Mouse (Mus musculus) CH12.LX (cell line): ENCODE results near the gene Zfp65. TPM values are rescaled to one million over a fixed set of nuclear protein-coding genes. Genes with fewer than 3 reads are reported as not detected.
"Not testable (repeated sequence)": the region's sequence is repeated elsewhere in the genome, so short reads cannot be mapped to it uniquely, and the experiment has no call there.

Source experiments
- DNase-seq: peaks from one replicate; pipeline ENCODE4 v3.0.0-alpha.2; 2013; ENCODE audit errors: extremely low read depth
- H3K27ac ChIP-seq: 2 replicates; pipeline ENCODE4 v1.5.1; 2012; ENCODE audit warnings: low read depth, mild to moderate bottlenecking, control low read depth, moderate library complexity; ENCODE audit not compliant: insufficient read depth
- H3K27me3 ChIP-seq: replicated peaks from 2 replicates; pipeline ENCODE3; 2012; ENCODE audit warnings: inconsistent platforms
- H3K36me3 ChIP-seq, 2 experiments: replicated peaks in 1 of 2; 2 replicates each; pipeline versions ENCODE3 to v1.6.1; 2012; ENCODE audit warnings: inconsistent platforms in 1 of 2, low read length in 1 of 2, mild to moderate bottlenecking in 1 of 2, mixed read lengths in 1 of 2, moderate library complexity in 1 of 2; ENCODE audit not compliant: control insufficient read depth in 1 of 2, insufficient read depth in 1 of 2
- H3K4me1 ChIP-seq, 2 experiments: 2 replicates each; pipeline ENCODE4 v1.6.1; 2012; ENCODE audit warnings: inconsistent platforms in 1 of 2, moderate library complexity in 1 of 2; ENCODE audit not compliant: insufficient read depth in 2 of 2, control insufficient read depth in 1 of 2
- H3K4me2 ChIP-seq: 2 replicates; pipeline ENCODE4 v1.6.1; 2012; ENCODE audit warnings: low read depth, mild to moderate bottlenecking, control low read depth; ENCODE audit not compliant: poor library complexity, insufficient read depth, severe bottlenecking
- H3K4me3 ChIP-seq, 3 experiments: fragments of 150-350 bp in 1 of 3; sonication (generic) in 1 of 3; replicated peaks in 1 of 3; 2 replicates each; pipeline versions ENCODE3 to v1.5.1; 2011 to 2012; ENCODE audit warnings: low read depth in 2 of 3, low read length in 2 of 3, mild to moderate bottlenecking in 2 of 3, moderate library complexity in 2 of 3, control low read depth in 1 of 3, improper control_type of control experiment in 1 of 3, inconsistent platforms in 1 of 3, mixed read lengths in 1 of 3; ENCODE audit not compliant: poor library complexity in 1 of 3
- H3K79me2 ChIP-seq: replicated peaks from 2 replicates; pipeline ENCODE4 v1.6.1; 2012; ENCODE audit warnings: mild to moderate bottlenecking, moderate library complexity; ENCODE audit not compliant: control insufficient read depth, poor library complexity, insufficient read depth, severe bottlenecking; ENCODE audit errors: extremely low read depth
- H3K9ac ChIP-seq: 2 replicates; pipeline ENCODE4 v1.6.1; 2012; ENCODE audit warnings: low read depth, mild to moderate bottlenecking, control low read depth, moderate library complexity; ENCODE audit not compliant: insufficient read depth
- H3K9me3 ChIP-seq: replicated peaks from 2 replicates; pipeline ENCODE3; 2012; ENCODE audit warnings: low read length, inconsistent platforms, mixed read lengths
- BHLHE40 ChIP-seq: IDR thresholded peaks from 2 replicates; pipeline ENCODE4 v1.6.1; 2011; ENCODE audit warnings: mild to moderate bottlenecking, low read depth, low read length, improper control_type of control experiment
- ELF1 ChIP-seq: IDR thresholded peaks from 2 replicates; pipeline ENCODE4 v1.6.1; 2014; ENCODE audit warnings: low read depth, mild to moderate bottlenecking, inconsistent platforms, low read length, improper control_type of control experiment
- GABPA ChIP-seq: IDR thresholded peaks from 2 replicates; pipeline ENCODE4 v1.6.1; 2012; ENCODE audit warnings: low read depth, low read length, improper control_type of control experiment, inconsistent platforms; ENCODE audit not compliant: insufficient replicate concordance
- HCFC1 ChIP-seq: IDR thresholded peaks from 2 replicates; pipeline ENCODE4 v1.6.1; 2012; ENCODE audit warnings: low read depth, mild to moderate bottlenecking, inconsistent platforms, low read length, improper control_type of control experiment
- IRF4 ChIP-seq: IDR thresholded peaks from 2 replicates; pipeline ENCODE4 v1.6.1; 2014; ENCODE audit warnings: low read depth, mild to moderate bottlenecking, inconsistent platforms, low read length, improper control_type of control experiment
- KAT2A ChIP-seq: IDR thresholded peaks from 2 replicates; pipeline ENCODE4 v1.6.1; 2012; ENCODE audit warnings: low read length, improper control_type of control experiment, inconsistent platforms; ENCODE audit not compliant: insufficient replicate concordance
- MAFK ChIP-seq: IDR thresholded peaks from 2 replicates; pipeline ENCODE4 v1.6.1; 2011; ENCODE audit warnings: low read length, improper control_type of control experiment; ENCODE audit not compliant: insufficient replicate concordance
- MAX ChIP-seq: IDR thresholded peaks from 2 replicates; pipeline ENCODE4 v1.6.1; 2011; ENCODE audit warnings: low read length, improper control_type of control experiment
- MAZ ChIP-seq: IDR thresholded peaks from 2 replicates; pipeline ENCODE4 v1.6.1; 2012; ENCODE audit warnings: low read depth, mild to moderate bottlenecking, inconsistent platforms, low read length, improper control_type of control experiment, moderate library complexity
- MXI1 ChIP-seq: IDR thresholded peaks from 2 replicates; pipeline ENCODE4 v1.6.1; 2011; ENCODE audit warnings: mild to moderate bottlenecking, low read depth, low read length, improper control_type of control experiment
- MYC ChIP-seq: IDR thresholded peaks from 2 replicates; pipeline ENCODE4 v1.6.1; 2011; ENCODE audit warnings: low read depth, mild to moderate bottlenecking, improper control_type of control experiment, low read length
- NELFE ChIP-seq: IDR thresholded peaks from 2 replicates; pipeline ENCODE4 v1.6.1; 2011; ENCODE audit warnings: low read depth, low read length, improper control_type of control experiment
- NRF1 ChIP-seq: IDR thresholded peaks from 2 replicates; pipeline ENCODE4 v1.6.1; 2014; ENCODE audit warnings: low read depth, mild to moderate bottlenecking, inconsistent platforms, low read length, improper control_type of control experiment, moderate library complexity
- POLR2A ChIP-seq: IDR thresholded peaks from 2 replicates; pipeline ENCODE4 v1.6.1; 2011; ENCODE audit warnings: low read depth, mild to moderate bottlenecking, improper control_type of control experiment, low read length
- POLR2AphosphoS2 ChIP-seq: IDR thresholded peaks from 2 replicates; pipeline ENCODE4 v1.6.1; 2011; ENCODE audit warnings: low read depth, low read length, improper control_type of control experiment
- RAD21 ChIP-seq: IDR thresholded peaks from 2 replicates; pipeline ENCODE4 v1.6.1; 2011; ENCODE audit warnings: low read depth, mild to moderate bottlenecking, low read length, improper control_type of control experiment, moderate library complexity
- RCOR1 ChIP-seq: conservative IDR thresholded peaks from 2 replicates; pipeline ENCODE4 v1.6.1; 2012; ENCODE audit warnings: low read depth, mild to moderate bottlenecking, inconsistent platforms, low read length, improper control_type of control experiment
- SIN3A ChIP-seq: IDR thresholded peaks from 2 replicates; pipeline ENCODE4 v1.6.1; 2012; ENCODE audit warnings: low read length, improper control_type of control experiment, inconsistent platforms
- SMC3 ChIP-seq: IDR thresholded peaks from 2 replicates; pipeline ENCODE4 v1.6.1; 2011; ENCODE audit warnings: low read depth, low read length, improper control_type of control experiment
- TBP ChIP-seq: conservative IDR thresholded peaks from 2 replicates; pipeline ENCODE4 v1.6.1; 2011; ENCODE audit warnings: low read depth, low read length, improper control_type of control experiment
- TCF12 ChIP-seq: IDR thresholded peaks from 2 replicates; pipeline ENCODE4 v1.6.1; 2014; ENCODE audit warnings: low read depth, mild to moderate bottlenecking, inconsistent platforms, low read length, improper control_type of control experiment
- USF2 ChIP-seq: conservative IDR thresholded peaks from 2 replicates; pipeline ENCODE4 v1.6.1; 2011; ENCODE audit warnings: low read depth, low read length, improper control_type of control experiment
- ZKSCAN1 ChIP-seq: IDR thresholded peaks from 2 replicates; pipeline ENCODE4 v1.6.1; 2012; ENCODE audit warnings: low read depth, inconsistent platforms, low read length, improper control_type of control experiment, borderline replicate concordance
- ZNF384 ChIP-seq: IDR thresholded peaks from 2 replicates; pipeline ENCODE4 v1.6.1; 2012; ENCODE audit warnings: low read depth, low read length, improper control_type of control experiment, inconsistent platforms
- dilution Hi-C: fragments of 300-500 bp; cut with MboI; formaldehyde crosslinking; loops from 2 replicates; pipeline ENCODE4 v1.14.3; 2020; ENCODE audit warnings: low sequenced_read_pairs; ENCODE audit not compliant: extremely low pct_unique_long_range_greater_than_20kb, extremely low pct_ligation_motif_present
- in situ Hi-C: fragments of 300-500 bp; cut with MboI; formaldehyde crosslinking; loops from 3 replicates; pipeline ENCODE4 v1.14.3; 2019; ENCODE audit warnings: low sequenced_read_pairs, low pct_ligation_motif_present, low pct_unique_long_range_greater_than_20kb, mixed read lengths
- polyA plus RNA-seq: library from polyadenylated mRNA; unstranded; fragments of >175 nt; gene quantifications from 2 replicates; pipeline ENCODE4 v1.2.1, GENCODE M21; 2012; ENCODE audit warnings: low read depth; ENCODE audit not compliant: insufficient read length
- total RNA-seq, 2 experiments: library from RNA; depleted of rRNA; stranded (reverse); fragments of 300-350 nt in 1 of 2; fragments of >200 nt in 1 of 2; gene quantifications; 2 replicates each; pipeline ENCODE4 v1.2.3; 2012 to 2014

Zfp65 gene
- total and polyA plus RNA-seq, 3 experiments: 4.7 to 13.0 (median 6.5) TPM

DNA sequence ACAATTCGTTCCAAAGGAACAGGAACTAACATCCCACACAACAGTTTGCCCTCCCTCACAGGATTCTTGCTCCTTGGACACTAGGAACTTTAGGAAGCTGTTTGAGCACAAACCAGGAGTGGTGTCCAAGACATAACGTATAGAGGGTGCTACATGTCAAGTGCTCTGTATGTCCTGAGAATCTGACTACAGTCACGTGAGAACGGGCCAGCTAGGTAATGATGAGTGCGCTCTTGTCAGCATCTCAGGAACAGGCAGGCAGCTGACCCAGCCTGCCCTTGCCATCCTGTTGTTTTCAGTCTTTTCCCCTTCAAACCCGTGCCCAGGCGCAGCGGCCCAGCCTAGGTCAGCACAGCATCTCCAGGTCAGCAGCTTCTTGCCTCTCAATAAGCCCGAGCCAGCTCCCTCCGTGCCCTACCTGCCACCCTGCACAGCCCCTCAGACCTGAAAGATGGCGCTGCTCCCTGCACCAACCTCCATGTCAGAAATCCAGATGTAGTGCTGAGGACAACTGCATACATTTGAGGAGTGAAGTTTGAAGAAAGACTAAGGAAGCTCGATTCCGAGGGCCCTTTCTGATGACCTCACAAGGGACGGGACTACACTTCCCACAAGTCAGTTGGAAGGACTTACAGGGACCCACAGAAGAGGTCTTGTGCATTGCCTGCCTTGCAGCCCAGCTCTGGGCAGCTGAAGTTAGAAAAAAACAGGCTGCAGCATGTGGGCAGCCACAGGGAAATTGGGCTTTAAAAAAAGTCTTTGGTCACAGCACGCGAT is 45.8 kb downstream of the Zfp65 start:
- H3K79me2 ChIP-seq, H3K4me1 ChIP-seq, H3K27ac ChIP-seq, H3K9me3 ChIP-seq, H3K36me3 ChIP-seq, dilution Hi-C loops, H3K27me3 ChIP-seq, in situ Hi-C loops: not testable (repeated sequence)
- peak overlapping the region; percentile 64 for H3K4me2 ChIP-seq
- peak; percentile 87 for DNase-seq
- H3K9ac ChIP-seq: peak overlapping the region; percentile 78
- TF ChIP-seq POLR2A: peak; percentile 56
- peak; percentile 89 for TF ChIP-seq ELF1
- peak; percentile 17 for TF ChIP-seq SMC3
- TF ChIP-seq SIN3A: peak; percentile 95
- peak; percentile 97 for TF ChIP-seq MAX
- TF ChIP-seq TBP: peak; percentile 64; the same call in 1 of the 2 replicates
- peak; percentile 26; the same call in 1 of the 2 replicates for TF ChIP-seq IRF4
- peak; percentile 71; the same call in 1 of the 2 replicates for TF ChIP-seq TCF12
- peak; percentile 92 for TF ChIP-seq HCFC1
- TF ChIP-seq GABPA: peak; percentile 46; the same call in 1 of the 2 replicates
- TF ChIP-seq MAZ: 0 out of 2 replicates have a peak, but pooled peaks have one; percentile 42
- TF ChIP-seq BHLHE40: peak; percentile 73
- peak; percentile 92 for TF ChIP-seq ZNF384
- peak; percentile 53 for TF ChIP-seq NELFE
- peak; percentile 82; the same call in 1 of the 2 replicates for TF ChIP-seq MXI1
- TF ChIP-seq KAT2A: peak; percentile 96
- peak; percentile 89 for TF ChIP-seq MYC
- peak overlapping the region; percentile 56 to 99 (median 89) for H3K4me3 ChIP-seq

DNA sequence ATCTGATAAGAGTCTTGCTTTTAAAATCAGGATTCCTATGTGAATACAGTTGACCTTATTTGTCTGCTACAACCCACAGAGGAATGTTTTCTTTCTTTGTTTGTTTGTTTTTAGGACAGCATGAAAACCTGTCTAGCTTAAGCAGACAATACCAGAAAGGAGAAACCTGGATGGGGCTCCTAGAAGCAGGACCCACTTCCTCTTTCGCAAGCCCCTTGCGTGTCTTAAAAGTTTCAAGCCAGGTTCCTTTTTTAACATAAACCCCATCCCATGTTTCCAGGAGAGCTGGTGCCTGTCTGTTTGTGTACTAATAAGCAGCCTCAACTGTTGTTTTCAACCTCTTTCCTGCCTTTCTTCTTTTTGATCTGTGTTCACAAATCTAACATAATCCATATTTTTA is 54.1 kb downstream of the Zfp65 start:
- no peaks in the 10 kb centered on the region for H3K9me3 ChIP-seq
- dilution Hi-C loops: no loop called here
- H3K9ac ChIP-seq: no peak overlapping the region
- peak; percentile 13 for DNase-seq
- H3K4me1 ChIP-seq: peaks cover 0 to 8% of the 10 kb centered on the region in 2 experiments; a peak in 2 of 4 replicates
- H3K27ac ChIP-seq: no peak overlapping the region
- no peaks in the 10 kb centered on the region for H3K27me3 ChIP-seq
- no peaks in the 10 kb centered on the region for H3K79me2 ChIP-seq
- peaks cover 0 to 2% of the 10 kb centered on the region in 2 experiments for H3K36me3 ChIP-seq
- TF ChIP-seq RAD21 (no peak), TCF12 (no peak), USF2 (no peak), ZKSCAN1 (no peak), MAZ (no peak), RCOR1 (no peak), MAFK (no peak), POLR2AphosphoS2 (no peak), NRF1 (no peak), NELFE (no peak)
- TF ChIP-seq, all 38 proteins: peak for 0
- Histone ChIP-seq H3K4me2 (no peak overlapping the region), H3K4me3 (no peak overlapping the region)
- in situ Hi-C loops: no loop called here
